ENCODE assay signal across 16 mouse cellular contexts in genomic region chr2:93434896-93435295, GRCm38 (mm10).
"Had no signal": no experiment of that assay in that cellular context is flagged by ENCODE, and none has a peak within 500 bp of the region (broad histone marks: within the 10 kb centered on the region; RNA-seq: fewer than 3 reads in every experiment).

No protein-coding gene starts in this region.

- H3K36me3 ChIP-seq: midbrain, embryonic 13.5 days; midbrain, embryonic 15.5 days; neural tube, embryonic 13.5 days; neural tube, embryonic 15.5 days; stomach, embryonic 15.5 days had no signal

- ATAC-seq: midbrain, embryonic 13.5 days; midbrain, embryonic 15.5 days had no signal

- H3K27me3 ChIP-seq: midbrain, embryonic 13.5 days; midbrain, embryonic 15.5 days; neural tube, embryonic 13.5 days; neural tube, embryonic 15.5 days; stomach, embryonic 15.5 days had no signal

- H3K27ac ChIP-seq: liver, embryonic 14.5 days; midbrain, embryonic 13.5 days; midbrain, embryonic 15.5 days; neural tube, embryonic 13.5 days; neural tube, embryonic 15.5 days; stomach, embryonic 15.5 days; stomach, postnatal 0 days had no signal

- DNase-seq: lung, embryonic 14.5 days; lung, postnatal 10 days; lung, postnatal 4 days; right cerebral cortex, postnatal 14 days; thymus, adult 2 months; thymus, postnatal 25 days; thymus, postnatal 4 days had no signal

- H3K4me3 ChIP-seq: megakaryocyte, embryonic 14.5 days; midbrain, embryonic 13.5 days; midbrain, embryonic 15.5 days; myocyte; neural tube, embryonic 13.5 days; neural tube, embryonic 15.5 days; stomach, embryonic 15.5 days had no signal
